Mouse (Mus musculus) inflammation-experienced regulatory T-cells (primary cell): ENCODE measurements around the gene Gm10203. TPM values are rescaled to one million over a fixed set of nuclear protein-coding genes. Genes with fewer than 3 reads are reported as not detected.

ENCODE experiments used
- polyA plus RNA-seq, 2 experiments: library from polyadenylated mRNA; unstranded; fragments of 100-300 nt; shearing (Covaris generic); gene quantifications; one replicate each; pipeline ENCODE4 v1.2.1; 2017

Gene Gm10203
- polyA plus RNA-seq = not detected

DNA sequence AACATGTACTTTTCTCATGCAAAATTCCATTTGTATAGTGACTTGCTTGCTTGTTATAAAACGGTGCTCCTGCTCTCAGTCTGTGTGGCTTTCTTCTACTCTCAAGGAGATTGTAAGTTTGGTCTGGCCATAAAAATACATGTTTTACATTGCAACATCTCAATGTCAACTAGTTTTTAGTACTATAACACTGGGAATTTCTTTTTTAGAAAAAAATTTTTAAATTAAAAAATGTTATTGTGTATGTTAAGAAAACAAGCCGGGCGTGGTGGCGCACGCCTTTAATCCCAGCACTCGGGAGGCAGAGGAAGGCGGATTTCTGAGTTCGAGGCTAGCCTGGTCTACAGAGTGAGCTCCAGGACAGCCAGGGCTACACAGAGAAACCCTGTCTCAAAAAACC is at the start of gene Gm10203:
TSS of gene Gm10203 (plus strand) at position 301 of the 400 bp plus-strand sequence.

GRCm38 (mm10) chr6:149101076-149101942 is 28.7 kb upstream of the Gm10203 start, which contains the start of gene Dennd5b:
TSS of gene Dennd5b (minus strand) at chr6:149101680.

DNA sequence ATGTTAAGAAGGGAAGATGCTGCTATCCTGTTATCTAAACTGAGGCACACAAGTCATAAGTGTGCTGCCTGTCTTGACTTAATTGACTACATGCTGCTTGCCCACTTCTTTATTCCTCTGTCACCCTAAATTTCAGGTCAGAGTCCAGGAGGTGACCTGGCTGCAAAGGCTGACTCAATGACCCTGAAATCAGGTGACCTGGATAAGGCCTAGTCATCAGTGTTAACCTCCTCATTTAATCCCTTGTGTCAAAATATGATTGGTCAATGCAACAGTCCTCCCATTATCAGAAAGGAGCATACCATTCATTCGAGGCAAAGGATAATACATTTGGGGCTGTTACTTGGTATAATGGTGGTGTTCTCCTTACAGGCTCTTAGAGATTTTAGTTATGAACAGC is 9.5 kb downstream of the Gm10203 start, which contains the start of gene Etfbkmt:
TSS of gene Etfbkmt (plus strand) at position 379 of the 400 bp plus-strand sequence.

Other genes with a start within 250 kb of the Gm10203 start
- 10 to 100 TPM in 1 of 2 experiments, 1 to 10 TPM in 1; 5.4 to 13.9 TPM for gene Caprin2, start 233.9 kb upstream of the Gm10203 start, polyA plus RNA-seq
- 10 to 100 TPM; 30.9 to 44.6 TPM for gene Sinhcaf, start 183.7 kb upstream of the Gm10203 start, polyA plus RNA-seq
- 1 to 10 TPM in 1 of 2 experiments, under 1 TPM in 1; 0.94 to 2.5 TPM for gene Dennd5b, start 28.5 kb upstream of the Gm10203 start, polyA plus RNA-seq
- gene Etfbkmt, start 9.7 kb downstream of the Gm10203 start, polyA plus RNA-seq = 10 to 100 TPM; 40.9 to 65.6 TPM
- 10 to 100 TPM; 26.1 to 27.4 TPM for gene Amn1, start 58.5 kb downstream of the Gm10203 start, polyA plus RNA-seq
- gene Resf1, start 179.2 kb downstream of the Gm10203 start, polyA plus RNA-seq = 100 to 1,000 TPM; 192 to 262 TPM